Comparison of ENCODE assay signal across 10 mouse cellular contexts in the genomic region with DNA sequence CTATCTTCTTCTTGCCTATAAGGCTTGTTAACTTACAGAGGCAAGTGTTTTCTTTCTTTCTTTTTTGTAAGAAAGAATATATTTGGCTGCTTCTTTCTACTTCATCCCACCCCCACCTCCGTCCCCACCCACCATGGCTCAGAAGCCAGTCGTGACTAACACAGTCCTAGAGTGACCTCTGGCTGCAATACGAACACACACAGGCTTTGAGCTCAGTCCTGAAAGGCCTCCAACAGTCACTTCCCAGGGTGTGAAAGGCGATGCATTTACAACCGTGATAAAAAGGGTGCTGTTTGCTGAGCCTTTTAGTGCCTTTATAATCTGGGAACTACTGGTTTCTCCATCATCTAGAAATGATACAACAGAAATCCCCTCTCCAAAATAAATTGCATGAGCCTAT. TPM values are rescaled to one million over a fixed set of nuclear protein-coding genes. Genes with fewer than 3 reads are reported as not detected.
DNase-seq lines count a peak whose midpoint lies in the region; ATAC-seq and TF ChIP-seq lines count a peak whose summit lies in the region.
"Had no signal": no experiment of that assay in that cellular context is flagged by ENCODE, and none has a peak within 500 bp of the region (broad histone marks: within the 10 kb centered on the region; RNA-seq: fewer than 3 reads in every experiment).

No protein-coding gene starts in this region.

- 0 out of 2 replicates have a peak, but pooled peaks cover 4% of the 10 kb centered on the region for H3K36me3 ChIP-seq in intestine, postnatal 0 days (ENCODE audit: control insufficient read depth, insufficient read depth)

- H3K27ac ChIP-seq in intestine, postnatal 0 days (ENCODE audit: low read depth, low read length): no peak overlapping the region

- 12% methylated on average over 5 of the region's 5 CpGs for WGBS in intestine, postnatal 0 days

- H3K9ac ChIP-seq in intestine, postnatal 0 days (ENCODE audit: low read depth, low read length): no peak overlapping the region

- H3K4me1 ChIP-seq in intestine, postnatal 0 days (replicated peaks; ENCODE audit: control insufficient read depth, insufficient read depth, low read length): no peaks in the 10 kb centered on the region

- peak; percentile 34 for DNase-seq in right cerebral cortex, adult 18-20 months
- DNase-seq in right cerebral cortex, postnatal 25 days: no peak
- DNase-seq in cerebellum, adult 9-11 months: peak; percentile 51
- peak; percentile 56 for DNase-seq in gastrocnemius, postnatal 14 days
- DNase-seq in lung, postnatal 36 days: peak; percentile 48
- no peak for DNase-seq in natural killer cell, adult 2 months (ENCODE audit: low spot score in 2 of 2)
- no peak for DNase-seq in layer of hippocampus, adult 9-11 months

- peak; percentile 52 for ATAC-seq in intestine, postnatal 0 days

- H3K4me2 ChIP-seq in intestine, postnatal 0 days (replicated peaks; ENCODE audit: low read depth): peak overlapping the region; percentile 57

- H3K27me3 ChIP-seq in intestine, postnatal 0 days (replicated peaks; ENCODE audit: control insufficient read depth, insufficient read depth, low read length): no peaks in the 10 kb centered on the region

- intact Hi-C loops in gastrocnemius, postnatal 14 days (cut with DNase I; ENCODE audit: low total_unique reads): no loop called here

- H3K4me3 ChIP-seq in intestine, postnatal 0 days (ENCODE audit: low read depth, low read length): peak overlapping the region; percentile 32
- H3K4me3 ChIP-seq: erythroblast, embryonic 14.5 days had no signal

- H3K9me3 ChIP-seq in intestine, postnatal 0 days (ENCODE audit: control insufficient read depth): no peaks in the 10 kb centered on the region

- peak; percentile 76 for TF ChIP-seq CTCF in intestine, postnatal 0 days (IDR thresholded peaks at IDR 0.05; ENCODE audit: low read depth)

RNA-seq across cellular contexts. Expression of a gene that starts 49.4 kb away (rescaled TPM):
- not detected for total RNA-seq in gastrocnemius, postnatal 14 days (2021)
- not detected in 2 replicates for polyA plus RNA-seq in intestine, postnatal 0 days (2015; fragmentation: Nextera tagmentation; extraction: Ambion mirVana)
- total RNA-seq: neutrophil, adult 5-6 weeks had no signal
- polyA plus RNA-seq: erythroblast, embryonic 14.5 days had no signal

Comparison
In these comparisons a context has a peak if more than half of its experiments do, and no peak if none do; other contexts are left out.
1. DNase-seq: peak in right cerebral cortex, adult 18-20 months (single experiment), cerebellum, adult 9-11 months (single experiment), gastrocnemius, postnatal 14 days (single experiment) and lung, postnatal 36 days (single experiment); none in right cerebral cortex, postnatal 25 days (single experiment), natural killer cell, adult 2 months (0 of 2) and layer of hippocampus, adult 9-11 months (single experiment).